Mouse (Mus musculus) heart, postnatal 0 days (tissue): ENCODE measurements around the gene Trim2. TPM values are rescaled to one million over a fixed set of nuclear protein-coding genes. Genes with fewer than 3 reads are reported as not detected.

Experiments used
- ATAC-seq: fragments of 200-750 bp; cut with Nextera tagmentation; 2 replicates; pipeline ENCODE4 v1.8.0; 2017; ENCODE audit warnings: low read depth, moderate number of reproducible peaks, moderate library complexity; ENCODE audit not compliant: insufficient read depth
- DNase-seq: peaks from one replicate; pipeline ENCODE4 v3.0.0-alpha.2; 2016; ENCODE audit warnings: low spot score
- H3K27ac ChIP-seq: fragments of 300-500 bp; sonication (generic); 2 replicates; pipeline ENCODE4 v1.5.1; 2014; ENCODE audit warnings: low read depth, mild to moderate bottlenecking
- H3K27me3 ChIP-seq: fragments of 300-500 bp; sonication (generic); 2 replicates; pipeline ENCODE4 v1.6.1; 2014; ENCODE audit warnings: low read length, mixed read lengths; ENCODE audit not compliant: control insufficient read depth, insufficient read depth
- H3K36me3 ChIP-seq: fragments of 300-500 bp; sonication (generic); replicated peaks from 2 replicates; pipeline ENCODE4 v1.6.1; 2014; ENCODE audit warnings: low read length, mixed read lengths; ENCODE audit not compliant: control insufficient read depth, insufficient read depth
- H3K4me1 ChIP-seq: fragments of 300-500 bp; sonication (generic); 2 replicates; pipeline ENCODE4 v1.6.1; 2014; ENCODE audit warnings: antibody characterized with exemption; ENCODE audit not compliant: control insufficient read depth, insufficient read depth
- H3K4me2 ChIP-seq: fragments of 300-500 bp; sonication (generic); 2 replicates; pipeline ENCODE4 v1.6.1; 2014; ENCODE audit warnings: low read depth, mild to moderate bottlenecking, low read length, moderate library complexity
- H3K4me3 ChIP-seq: fragments of 300-500 bp; sonication (generic); 2 replicates; pipeline ENCODE4 v1.5.1; 2014; ENCODE audit warnings: low read depth, low read length
- H3K9ac ChIP-seq: fragments of 300-500 bp; sonication (generic); replicated peaks from 2 replicates; pipeline ENCODE4 v1.6.1; 2014; ENCODE audit warnings: low read depth, low read length, mixed read lengths
- H3K9me3 ChIP-seq: fragments of 300-500 bp; sonication (generic); replicated peaks from 2 replicates; pipeline ENCODE4 v1.6.1; 2016; ENCODE audit warnings: low read length; ENCODE audit not compliant: control insufficient read depth
- CTCF ChIP-seq: IDR thresholded peaks from 2 replicates; pipeline ENCODE4 v1.5.1; 2016; ENCODE audit warnings: antibody characterized with exemption, control low read depth, low read depth
- EP300 ChIP-seq: IDR thresholded peaks from 2 replicates; pipeline ENCODE4 v1.6.1; 2016; ENCODE audit warnings: antibody characterized with exemption, low read depth
- WGBS: fragments of 180-500 bp; shearing (Covaris S2); extraction: QIAGEN DNeasy Blood & Tissue Kit; methylation state at CpG from one replicate; pipeline ENCODE4 v1.1.7; 2014; 5-methylcytosine and 5-hydroxymethylcytosine counted together
- polyA plus RNA-seq: library from polyadenylated mRNA; unstranded; fragments of >200 nt; fragmentation: Nextera tagmentation; extraction: Ambion mirVana; gene quantifications from 2 replicates; pipeline ENCODE4 v1.2.1, GENCODE M21; 2015
- total RNA-seq: library from RNA; depleted of rRNA; stranded (reverse); fragments of >200 nt; gene quantifications from 2 replicates; pipeline ENCODE4 v1.2.3, GENCODE M21; 2014; ENCODE audit warnings: low replicate concordance

The Trim2 gene
- total and polyA plus RNA-seq, 2 experiments from 2014 or later: 6.0 to 6.1 TPM

GRCm38 (mm10) chr3:84204640-84205039 lies 102.0 kb downstream of the Trim2 start:
- Histone ChIP-seq H3K27ac (no peak overlapping the region), H3K36me3 (no peaks in the 10 kb centered on the region), H3K9ac (no peak overlapping the region), H3K4me1 (no peaks in the 10 kb centered on the region), H3K4me2 (no peak overlapping the region), H3K27me3 (no peaks in the 10 kb centered on the region), H3K9me3 (no peaks in the 10 kb centered on the region), H3K4me3 (no peak overlapping the region)
- DNase-seq (no peak), ATAC-seq (no peak)
- TF ChIP-seq CTCF (no peak), EP300 (no peak)
- 86% methylated on average over 5 of the region's 5 CpGs for WGBS

GRCm38 (mm10) chr3:84200559-84201420 lies 105.9 kb downstream of the Trim2 start:
- WGBS: 73% methylated on average over 13 of the region's 13 CpGs
- no peak overlapping the region for H3K4me3 ChIP-seq
- no peaks in the 10 kb centered on the region for H3K27me3 ChIP-seq
- no peaks in the 10 kb centered on the region for H3K4me1 ChIP-seq
- H3K36me3 ChIP-seq: no peaks in the 10 kb centered on the region
- no peak overlapping the region for H3K9ac ChIP-seq
- H3K9me3 ChIP-seq: no peaks in the 10 kb centered on the region
- no peak overlapping the region for H3K4me2 ChIP-seq
- ATAC-seq: no peak
- TF ChIP-seq CTCF (no peak), EP300 (no peak)
- DNase-seq: no peak
- H3K27ac ChIP-seq: no peak overlapping the region

- no peak overlapping the region for H3K27ac ChIP-seq
- 89% methylated on average over 9 of the region's 9 CpGs for WGBS
- no peak for TF ChIP-seq CTCF
- no peak for TF ChIP-seq EP300
Measured at GRCm38 (mm10) chr3:84199516-84199915, 107.2 kb downstream of the Trim2 start.

GRCm38 (mm10) chr3:84198229-84198628 lies 108.4 kb downstream of the Trim2 start:
- Histone ChIP-seq H3K27me3 (no peaks in the 10 kb centered on the region), H3K36me3 (no peaks in the 10 kb centered on the region), H3K4me3 (no peak overlapping the region), H3K27ac (no peak overlapping the region), H3K4me1 (no peaks in the 10 kb centered on the region), H3K4me2 (no peak overlapping the region), H3K9me3 (no peaks in the 10 kb centered on the region), H3K9ac (no peak overlapping the region)
- DNase-seq (no peak), ATAC-seq (no peak)
- no peak for TF ChIP-seq EP300
- no peak for TF ChIP-seq CTCF
- 85% methylated on average over 3 of the region's 3 CpGs for WGBS

More at GRCm38 (mm10) chr3:84199516-84199915, 107.2 kb downstream of the Trim2 start:
- Histone ChIP-seq H3K27me3 (no peaks in the 10 kb centered on the region), H3K9ac (no peak overlapping the region), H3K9me3 (no peaks in the 10 kb centered on the region), H3K36me3 (no peaks in the 10 kb centered on the region), H3K4me3 (no peak overlapping the region), H3K4me2 (no peak overlapping the region), H3K4me1 (no peaks in the 10 kb centered on the region)
- ATAC-seq (no peak), DNase-seq (no peak)

- Histone ChIP-seq H3K9me3 (no peaks in the 10 kb centered on the region), H3K4me3 (no peak overlapping the region), H3K27ac (no peak overlapping the region), H3K27me3 (no peaks in the 10 kb centered on the region), H3K36me3 (no peaks in the 10 kb centered on the region), H3K4me1 (no peaks in the 10 kb centered on the region), H3K4me2 (no peak overlapping the region), H3K9ac (no peak overlapping the region)
- WGBS: 65% methylated on average over 4 of the region's 4 CpGs
- ATAC-seq: no peak
- DNase-seq: no peak
- TF ChIP-seq CTCF (no peak), EP300 (no peak)
Measured at GRCm38 (mm10) chr3:84193881-84194280, 112.8 kb downstream of the Trim2 start.
